Mouse (Mus musculus) limb, embryonic 15.5 days (tissue): ENCODE measurements at regions not wholly inside any gene's neighbourhood (a gene's known extent, or its start where the extent isn't known, plus 50 kb on each side); places are given as distances from the start of the nearest gene placed in this dataset.

Experiments used
- ATAC-seq: fragments of 200-750 bp; cut with Nextera tagmentation; 2 replicates; pipeline ENCODE4 v1.8.0; 2017; ENCODE audit warnings: low read depth, moderate TSS enrichment; ENCODE audit not compliant: insufficient number of reproducible peaks, low FRiP score, low TSS enrichment
- H3K27ac ChIP-seq: fragments of 300-500 bp; sonication (generic); 2 replicates; pipeline ENCODE4 v1.5.1; 2015; ENCODE audit warnings: moderate library complexity, mild to moderate bottlenecking, inconsistent platforms
- H3K27me3 ChIP-seq: fragments of 300-500 bp; sonication (generic); 2 replicates; pipeline ENCODE4 v1.6.1; 2015; ENCODE audit warnings: inconsistent platforms
- H3K36me3 ChIP-seq: fragments of 300-500 bp; sonication (generic); 2 replicates; pipeline ENCODE4 v1.6.1; 2015; ENCODE audit warnings: inconsistent platforms
- H3K4me1 ChIP-seq: fragments of 300-500 bp; sonication (generic); 2 replicates; pipeline ENCODE4 v1.6.1; 2015; ENCODE audit warnings: inconsistent platforms
- H3K4me2 ChIP-seq: fragments of 300-500 bp; sonication (generic); 2 replicates; pipeline ENCODE4 v1.6.1; 2015; ENCODE audit warnings: mild to moderate bottlenecking, inconsistent platforms
- H3K4me3 ChIP-seq: fragments of 300-500 bp; sonication (generic); 2 replicates; pipeline ENCODE4 v1.5.1; 2015; ENCODE audit warnings: mild to moderate bottlenecking, inconsistent platforms
- H3K9ac ChIP-seq: fragments of 300-500 bp; sonication (generic); 2 replicates; pipeline ENCODE4 v1.6.1; 2015; ENCODE audit warnings: inconsistent platforms
- H3K9me3 ChIP-seq: fragments of 300-500 bp; sonication (generic); 2 replicates; pipeline ENCODE4 v1.6.1; 2016; ENCODE audit warnings: inconsistent platforms
- WGBS: fragments of 180-500 bp; shearing (Covaris S2); methylation state at CpG from one replicate; pipeline ENCODE4 v1.1.7; 2015; 5-methylcytosine and 5-hydroxymethylcytosine counted together

DNA sequence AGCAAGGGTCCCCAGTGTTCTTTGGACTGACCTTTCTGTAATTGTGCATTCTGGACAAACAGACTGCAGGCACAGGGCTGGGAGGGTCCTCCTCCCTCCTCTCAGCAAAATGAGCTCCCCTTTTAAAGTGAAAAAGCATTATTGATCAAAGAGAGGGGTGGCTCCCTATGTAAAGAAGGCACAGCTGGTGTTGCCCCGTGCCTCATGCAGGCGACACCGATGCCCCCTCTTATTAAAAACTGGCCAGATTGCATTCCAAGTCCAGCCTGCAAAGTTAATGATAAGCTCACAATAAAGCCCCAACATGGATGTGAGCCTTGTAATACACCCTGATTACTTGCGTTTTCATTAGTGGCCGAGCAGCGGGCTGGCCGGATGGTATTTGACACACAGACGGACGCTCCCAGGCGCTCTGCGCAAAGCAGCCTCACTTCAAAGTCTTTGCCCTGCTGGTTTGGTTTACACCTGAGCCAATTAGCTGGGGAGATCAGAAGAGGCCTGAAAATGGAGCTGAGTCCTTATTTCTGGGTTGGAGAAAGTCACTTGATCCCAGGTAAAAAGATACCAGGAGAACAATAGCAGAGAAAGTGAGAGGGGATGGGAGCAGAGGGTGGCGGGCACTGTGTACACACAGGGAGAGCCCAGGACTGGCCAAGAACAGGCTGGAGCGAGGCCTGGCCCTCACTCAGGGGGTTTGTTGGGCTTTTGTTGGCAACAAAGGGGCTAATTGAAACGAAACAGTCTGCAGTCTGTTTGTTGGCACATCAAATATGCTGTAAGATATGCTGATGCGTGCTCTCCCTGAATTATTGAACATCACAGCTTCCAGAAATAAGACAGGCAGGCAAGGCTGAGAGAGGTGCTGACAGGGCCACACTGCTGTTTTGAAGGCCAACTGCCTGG is 301.4 kb upstream of the Irx4 start:
- Histone ChIP-seq H3K4me1 (no peaks in the 10 kb centered on the region), H3K4me3 (no peak overlapping the region), H3K4me2 (no peak overlapping the region), H3K9me3 (no peaks in the 10 kb centered on the region), H3K36me3 (no peaks in the 10 kb centered on the region), H3K9ac (no peak overlapping the region), H3K27ac (no peak overlapping the region), H3K27me3 (0 out of 2 replicates have a peak, but pooled peaks cover 7% of the 10 kb centered on the region)
- no peak for ATAC-seq
- WGBS: 23% methylated on average over 15 of the region's 15 CpGs

DNA sequence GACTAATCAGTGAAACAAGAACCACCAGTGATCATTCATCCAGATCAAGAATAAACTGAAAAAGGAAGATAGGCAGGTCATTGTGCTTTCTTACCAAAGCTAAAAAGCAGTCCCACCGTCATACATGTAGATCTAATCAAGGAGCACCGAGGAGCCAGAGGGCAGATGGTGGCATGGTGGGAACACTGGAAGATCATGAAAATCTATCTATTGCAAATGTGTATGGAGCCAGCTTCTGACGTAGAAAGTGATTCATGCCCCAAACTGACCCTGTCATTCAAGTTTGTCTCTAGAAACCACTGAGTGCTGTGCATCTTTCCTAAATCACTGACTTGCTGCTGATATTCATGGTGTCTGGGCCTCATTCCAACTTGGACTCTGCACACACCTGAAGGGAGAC is 299.0 kb upstream of the Irx4 start:
- whole genome bisulfite sequencing: 84% methylated on average over 3 of the region's 3 CpGs
- no peak overlapping the region for H3K27ac ChIP-seq

GRCm38 (mm10) chr13:72972165-72972564 is 288.1 kb upstream of the Irx4 start:
- H3K4me3 ChIP-seq: no peak overlapping the region
- ATAC-seq: no peak
- 86% methylated on average over 4 of the region's 4 CpGs for WGBS
- no peak overlapping the region for H3K27ac ChIP-seq
- no peaks in the 10 kb centered on the region for H3K36me3 ChIP-seq
- no peaks in the 10 kb centered on the region for H3K9me3 ChIP-seq
- H3K4me2 ChIP-seq: no peak overlapping the region
- H3K9ac ChIP-seq: no peak overlapping the region
- no peaks in the 10 kb centered on the region for H3K4me1 ChIP-seq
- no peaks in the 10 kb centered on the region; the same call in 1 of the 2 replicates for H3K27me3 ChIP-seq

More for the DNA sequence above, 299.0 kb upstream of the Irx4 start:
- H3K9ac ChIP-seq: no peak overlapping the region
- H3K4me2 ChIP-seq: no peak overlapping the region
- no peak for ATAC-seq
- H3K36me3 ChIP-seq: no peaks in the 10 kb centered on the region
- no peaks in the 10 kb centered on the region for H3K9me3 ChIP-seq
- H3K4me1 ChIP-seq: no peaks in the 10 kb centered on the region
- no peak overlapping the region for H3K4me3 ChIP-seq
- 0 out of 2 replicates have a peak, but pooled peaks cover 7% of the 10 kb centered on the region for H3K27me3 ChIP-seq

- H3K9ac ChIP-seq: no peak overlapping the region
- no peaks in the 10 kb centered on the region; the same call in 1 of the 2 replicates for H3K27me3 ChIP-seq
- H3K4me1 ChIP-seq: no peaks in the 10 kb centered on the region
- H3K4me3 ChIP-seq: no peak overlapping the region
- H3K36me3 ChIP-seq: no peaks in the 10 kb centered on the region
- no peak overlapping the region for H3K27ac ChIP-seq
- ATAC-seq: no peak
- no peak overlapping the region for H3K4me2 ChIP-seq
- 37% methylated on average over 1 of the region's 1 CpGs for WGBS
- H3K9me3 ChIP-seq: no peaks in the 10 kb centered on the region
Observed at GRCm38 (mm10) chr13:72972894-72973293, 287.4 kb upstream of the Irx4 start.

DNA sequence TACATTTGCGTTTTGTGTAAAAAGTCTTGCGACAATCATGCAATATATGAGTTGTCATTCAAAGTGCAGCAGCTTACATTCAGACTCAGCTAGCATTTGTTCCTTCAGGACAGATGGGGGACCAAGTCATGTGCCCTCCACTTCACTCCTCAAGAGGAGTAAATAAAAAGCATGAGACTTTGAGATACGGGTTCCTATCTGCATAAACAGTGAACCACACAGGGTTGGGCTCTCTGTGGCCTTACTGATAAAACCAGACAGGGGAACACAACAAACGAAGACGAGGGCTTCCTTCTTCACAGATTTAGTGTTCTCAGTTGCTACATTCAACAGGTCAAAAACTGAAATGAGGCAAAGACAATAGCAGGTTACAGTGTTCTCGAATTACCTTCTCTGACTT is 283.1 kb upstream of the Irx4 start:
- Histone ChIP-seq H3K9me3 (no peaks in the 10 kb centered on the region), H3K27me3 (no peaks in the 10 kb centered on the region; the same call in 1 of the 2 replicates), H3K4me2 (no peak overlapping the region), H3K4me3 (no peak overlapping the region), H3K36me3 (no peaks in the 10 kb centered on the region), H3K9ac (no peak overlapping the region), H3K4me1 (no peaks in the 10 kb centered on the region), H3K27ac (no peak overlapping the region)
- no peak for ATAC-seq
- 87% methylated on average over 6 of the region's 6 CpGs for WGBS

- no peaks in the 10 kb centered on the region for H3K27me3 ChIP-seq
- WGBS: 79% methylated on average over 3 of the region's 3 CpGs
- no peak overlapping the region for H3K9ac ChIP-seq
- H3K4me1 ChIP-seq: no peaks in the 10 kb centered on the region
- ATAC-seq: 0 out of 2 replicates have a peak, but pooled peaks have one; percentile 24
- H3K4me3 ChIP-seq: no peak overlapping the region
- no peaks in the 10 kb centered on the region for H3K9me3 ChIP-seq
- H3K36me3 ChIP-seq: no peaks in the 10 kb centered on the region
- no peak overlapping the region for H3K27ac ChIP-seq
- no peak overlapping the region for H3K4me2 ChIP-seq
Observed at GRCm38 (mm10) chr13:72977971-72978370, 282.3 kb upstream of the Irx4 start.

DNA sequence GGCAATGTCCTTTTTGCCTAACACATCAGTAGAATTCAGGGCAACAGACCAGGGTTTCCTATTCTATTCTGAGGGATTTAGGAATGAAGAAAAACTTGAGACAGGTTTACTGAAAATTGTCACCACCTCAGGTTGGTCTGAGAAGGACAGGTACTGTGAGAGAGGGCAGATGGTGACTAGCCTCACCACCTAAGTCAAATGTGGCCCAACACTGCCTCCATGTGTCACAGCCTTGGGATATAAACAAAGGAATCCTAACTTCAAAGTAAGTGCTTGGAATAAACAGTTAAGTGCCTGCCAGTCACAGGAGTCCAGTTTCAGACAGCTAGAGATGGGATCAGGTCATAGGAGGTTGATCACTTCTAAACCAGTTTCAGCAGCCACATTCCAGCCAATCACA is 281.3 kb upstream of the Irx4 start:
- Histone ChIP-seq H3K36me3 (no peaks in the 10 kb centered on the region), H3K27ac (no peak overlapping the region), H3K4me1 (no peaks in the 10 kb centered on the region), H3K4me2 (no peak overlapping the region), H3K27me3 (no peaks in the 10 kb centered on the region), H3K4me3 (no peak overlapping the region), H3K9ac (no peak overlapping the region), H3K9me3 (no peaks in the 10 kb centered on the region)
- ATAC-seq: no peak

DNA sequence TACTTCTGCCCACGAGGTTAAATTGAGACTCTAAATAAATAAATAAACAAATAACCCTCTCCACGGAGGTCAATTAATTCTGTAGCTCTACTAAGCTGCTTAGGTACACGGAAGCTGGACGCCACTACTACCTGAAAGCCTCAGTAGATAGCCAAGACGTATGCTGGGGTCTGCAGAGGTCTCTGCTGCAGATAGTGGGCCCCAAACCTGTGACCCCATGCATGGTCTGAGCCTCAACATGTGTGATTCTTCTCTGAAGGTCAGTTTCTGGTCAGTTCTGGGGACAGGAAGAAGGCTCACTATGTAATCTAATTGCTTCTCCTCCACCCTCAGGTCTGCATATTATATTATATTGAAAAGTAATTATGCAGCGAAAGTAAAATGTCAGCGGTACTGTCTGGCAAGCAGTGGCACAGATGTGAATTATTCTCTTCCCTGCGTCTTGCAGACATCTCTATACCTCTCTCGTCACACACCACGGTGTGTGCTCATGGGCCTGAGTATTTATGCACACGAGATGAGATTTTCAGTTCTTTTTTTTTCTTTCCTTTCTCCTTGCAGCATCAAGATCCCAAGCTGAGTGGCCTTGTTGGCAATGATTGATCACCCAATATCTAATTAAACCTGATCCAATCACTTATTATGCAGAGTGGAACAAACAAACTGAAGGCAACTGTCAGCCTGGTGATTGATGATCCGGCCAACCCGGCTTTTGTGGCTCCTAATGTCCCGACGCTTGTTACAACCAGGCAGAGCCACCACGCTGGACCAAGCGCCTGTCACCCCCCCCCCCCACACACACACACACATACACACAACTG is 267.5 kb upstream of the Irx4 start:
- WGBS: 68% methylated on average over 17 of the region's 17 CpGs
- no peaks in the 10 kb centered on the region for H3K4me1 ChIP-seq

GRCm38 (mm10) chr13:72993410-72993858 is 266.8 kb upstream of the Irx4 start:
- no peaks in the 10 kb centered on the region for H3K9me3 ChIP-seq
- no peak overlapping the region for H3K4me2 ChIP-seq
- H3K36me3 ChIP-seq: no peaks in the 10 kb centered on the region
- no peak overlapping the region for H3K27ac ChIP-seq
- 82% methylated on average over 3 of the region's 3 CpGs for WGBS
- no peaks in the 10 kb centered on the region for H3K27me3 ChIP-seq
- H3K4me1 ChIP-seq: no peaks in the 10 kb centered on the region
- H3K9ac ChIP-seq: no peak overlapping the region
- ATAC-seq: no peak
- no peak overlapping the region for H3K4me3 ChIP-seq

More for the DNA sequence above, 267.5 kb upstream of the Irx4 start:
- Histone ChIP-seq H3K27ac (no peak overlapping the region), H3K27me3 (no peaks in the 10 kb centered on the region), H3K9ac (no peak overlapping the region), H3K9me3 (no peaks in the 10 kb centered on the region), H3K4me3 (no peak overlapping the region), H3K36me3 (no peaks in the 10 kb centered on the region), H3K4me2 (no peak overlapping the region)
- ATAC-seq: no peak

- Histone ChIP-seq H3K36me3 (no peaks in the 10 kb centered on the region), H3K4me2 (no peak overlapping the region), H3K4me1 (no peaks in the 10 kb centered on the region), H3K27me3 (no peaks in the 10 kb centered on the region), H3K9ac (no peak overlapping the region), H3K9me3 (no peaks in the 10 kb centered on the region), H3K4me3 (no peak overlapping the region), H3K27ac (no peak overlapping the region)
- no peak for ATAC-seq
Observed at GRCm38 (mm10) chr13:72994538-72994937, 265.7 kb upstream of the Irx4 start.

- peaks cover 12% of the 10 kb centered on the region; the same call in 1 of the 2 replicates for H3K4me1 ChIP-seq
- no peaks in the 10 kb centered on the region for H3K9me3 ChIP-seq
- H3K27me3 ChIP-seq: no peaks in the 10 kb centered on the region
- H3K36me3 ChIP-seq: no peaks in the 10 kb centered on the region
- peak overlapping the region; percentile 8 for H3K4me2 ChIP-seq
- no peak for ATAC-seq
- WGBS: 24% methylated on average over 22 of the region's 22 CpGs
- H3K9ac ChIP-seq: no peak overlapping the region
- H3K27ac ChIP-seq: no peak overlapping the region
- H3K4me3 ChIP-seq: no peak overlapping the region
Observed at GRCm38 (mm10) chr13:73008856-73009546, 251.3 kb upstream of the Irx4 start.
